Mouse (Mus musculus) ES-E14 (cell line): ENCODE measurements around the gene Cblb. TPM values are rescaled to one million over a fixed set of nuclear protein-coding genes. Genes with fewer than 3 reads are reported as not detected.

Source experiments
- DNase-seq: peaks from one replicate; pipeline ENCODE4 v3.0.0-alpha.2; 2013; ENCODE audit warnings: low read depth, low spot score
- H3K27ac ChIP-seq: 2 replicates; pipeline ENCODE4 v1.5.1; 2012; ENCODE audit warnings: low read depth, mild to moderate bottlenecking, low read length, moderate library complexity, mixed read lengths; ENCODE audit not compliant: poor library complexity, insufficient read depth, severe bottlenecking
- H3K36me3 ChIP-seq: 2 replicates; pipeline ENCODE4 v1.6.1; 2012; ENCODE audit warnings: mild to moderate bottlenecking, low read length, moderate library complexity, mixed read lengths; ENCODE audit not compliant: control insufficient read depth, poor library complexity, insufficient read depth, severe bottlenecking
- H3K4me1 ChIP-seq, 2 experiments: fragments of 150-350 bp in 1 of 2; sonication (generic) in 1 of 2; 2 replicates each; pipeline ENCODE4 v1.6.1; 2012; ENCODE audit warnings: low read length in 2 of 2, mild to moderate bottlenecking in 1 of 2, mixed read lengths in 1 of 2; ENCODE audit not compliant: control insufficient read depth in 2 of 2, insufficient read depth in 2 of 2, poor library complexity in 1 of 2
- H3K4me3 ChIP-seq, 2 experiments: fragments of 150-350 bp in 1 of 2; sonication (generic) in 1 of 2; 2 replicates each; pipeline ENCODE4 v1.5.1; 2012; ENCODE audit warnings: low read length in 2 of 2, low read depth in 1 of 2, mild to moderate bottlenecking in 1 of 2, mixed read lengths in 1 of 2; ENCODE audit not compliant: insufficient read depth in 1 of 2, poor library complexity in 1 of 2, severe bottlenecking in 1 of 2
- H3K9ac ChIP-seq: 2 replicates; pipeline ENCODE4 v1.6.1; 2012; ENCODE audit warnings: low read depth, mild to moderate bottlenecking, low read length, mixed read lengths; ENCODE audit not compliant: poor library complexity, insufficient read depth, severe bottlenecking
- H3K9me3 ChIP-seq: fragments of 150-350 bp; sonication (generic); 2 replicates; pipeline ENCODE4 v1.6.1; 2012; ENCODE audit warnings: low read depth, mild to moderate bottlenecking, low read length; ENCODE audit not compliant: control insufficient read depth, insufficient read depth
- CHD2 ChIP-seq: IDR thresholded peaks from 2 replicates; pipeline ENCODE4 v1.6.1; 2014; ENCODE audit warnings: mild to moderate bottlenecking, low read depth, low read length, inconsistent platforms
- HCFC1 ChIP-seq: IDR thresholded peaks from 2 replicates; pipeline ENCODE4 v1.6.1; 2012; ENCODE audit warnings: low read length, inconsistent platforms, borderline replicate concordance; ENCODE audit not compliant: insufficient read depth
- MAFK ChIP-seq: IDR thresholded peaks from 2 replicates; pipeline ENCODE4 v1.6.1; 2014; ENCODE audit warnings: mild to moderate bottlenecking, low read depth, low read length, inconsistent platforms; ENCODE audit not compliant: insufficient read depth
- ZC3H11A ChIP-seq: IDR thresholded peaks from 2 replicates; pipeline ENCODE4 v1.6.1; 2012; ENCODE audit warnings: low read depth, mild to moderate bottlenecking, inconsistent platforms, low read length, borderline replicate concordance
- ZNF384 ChIP-seq: IDR thresholded peaks from 2 replicates; pipeline ENCODE4 v1.6.1; 2012; ENCODE audit warnings: low read depth, low read length, inconsistent platforms
- in situ Hi-C, 2 experiments: fragments of 600-800 bp; cut with MboI; formaldehyde crosslinking; loops; one replicate each; pipeline ENCODE4 v1.15.1; 2025; ENCODE audit warnings: low sequenced_read_pairs in 2 of 2, inconsistent platforms in 1 of 2; ENCODE audit not compliant: unreplicated experiment in 2 of 2
- total RNA-seq: library from RNA; depleted of rRNA; stranded (reverse); fragments of 300-350 nt; gene quantifications from 2 replicates; pipeline ENCODE4 v1.2.3, GENCODE M21; 2012

Cblb gene
- total RNA-seq, 1 experiment: 5.1 TPM

GRCm38 (mm10) chr16:52008471-52008870 lies 22.6 kb upstream of the Cblb start:
- Histone ChIP-seq H3K4me3 (no peak overlapping the region), H3K9ac (no peak overlapping the region), H3K27ac (no peak overlapping the region), H3K36me3 (no peaks in the 10 kb centered on the region), H3K4me1 (no peaks in the 10 kb centered on the region), H3K9me3 (no peaks in the 10 kb centered on the region)
- TF ChIP-seq MAFK (no peak), ZNF384 (no peak), CHD2 (no peak)
- in situ Hi-C loops: no loop called here
- DNase-seq: no peak

- DNase-seq: no peak
- no peak overlapping the region for H3K9ac ChIP-seq
- no peaks in the 10 kb centered on the region for H3K4me1 ChIP-seq
- H3K9me3 ChIP-seq: no peaks in the 10 kb centered on the region
- H3K27ac ChIP-seq: no peak overlapping the region
- no peaks in the 10 kb centered on the region for H3K36me3 ChIP-seq
- in situ Hi-C loops: no loop called here
- H3K4me3 ChIP-seq: no peak overlapping the region
- TF ChIP-seq MAFK (no peak), CHD2 (no peak), HCFC1 (no peak), ZNF384 (no peak), ZC3H11A (no peak)
These were observed 21.6 kb upstream of the Cblb start for GRCm38 (mm10) chr16:52009421-52009820.

GRCm38 (mm10) chr16:52012984-52013383 lies 18.0 kb upstream of the Cblb start:
- DNase-seq: no peak
- in situ Hi-C loops: no loop called here
- no peaks in the 10 kb centered on the region for H3K9me3 ChIP-seq
- H3K4me3 ChIP-seq: no peak overlapping the region
- no peak for TF ChIP-seq HCFC1
- TF ChIP-seq ZC3H11A: no peak
- no peak for TF ChIP-seq MAFK
- no peaks in the 10 kb centered on the region for H3K4me1 ChIP-seq
- no peak overlapping the region for H3K27ac ChIP-seq
- no peaks in the 10 kb centered on the region for H3K36me3 ChIP-seq
- no peak overlapping the region for H3K9ac ChIP-seq

GRCm38 (mm10) chr16:52013812-52014211 lies 17.2 kb upstream of the Cblb start:
- DNase-seq: no peak
- H3K27ac ChIP-seq: no peak overlapping the region
- H3K4me1 ChIP-seq: no peaks in the 10 kb centered on the region
- in situ Hi-C loops: no loop called here
- H3K4me3 ChIP-seq: no peak overlapping the region
- H3K9me3 ChIP-seq: no peaks in the 10 kb centered on the region
- H3K9ac ChIP-seq: no peak overlapping the region
- TF ChIP-seq ZNF384: no peak
- TF ChIP-seq MAFK: no peak
- TF ChIP-seq CHD2: no peak
- TF ChIP-seq ZC3H11A: no peak
- no peak for TF ChIP-seq HCFC1
- no peaks in the 10 kb centered on the region for H3K36me3 ChIP-seq

- no peaks in the 10 kb centered on the region for H3K4me1 ChIP-seq
- H3K27ac ChIP-seq: no peak overlapping the region
- H3K4me3 ChIP-seq: no peak overlapping the region
- no peak overlapping the region for H3K9ac ChIP-seq
- H3K9me3 ChIP-seq: no peaks in the 10 kb centered on the region
- no peaks in the 10 kb centered on the region for H3K36me3 ChIP-seq
- in situ Hi-C loops: no loop called here
- no peak for TF ChIP-seq ZC3H11A
- no peak for TF ChIP-seq MAFK
- TF ChIP-seq CHD2: no peak
- TF ChIP-seq HCFC1: no peak
- no peak for TF ChIP-seq ZNF384
- no peak for DNase-seq
These were observed 7.6 kb upstream of the Cblb start for GRCm38 (mm10) chr16:52023417-52023816.
